Mouse (Mus musculus): ENCODE measurements around the gene Limd2.

Gene Limd2

GRCm38 (mm10) chr11:106125827-106126226 is 34.8 kb downstream of the Limd2 start:
- DNase-seq (ENCODE audit: low spot score in 2 of 2), result no peak

GRCm38 (mm10) chr11:106124784-106125183 is 35.9 kb downstream of the Limd2 start:
- DNase-seq (ENCODE audit: low spot score in 2 of 2), result no peak

GRCm38 (mm10) chr11:106122736-106123135 is 37.9 kb downstream of the Limd2 start:
- DNase-seq (ENCODE audit: low spot score in 2 of 2), result peak; percentile 8 to 10

- DNase-seq (ENCODE audit: low spot score in 2 of 2), result no peak
Observed at GRCm38 (mm10) chr11:106122221-106122620, 38.4 kb downstream of the Limd2 start.

- no peak for DNase-seq (ENCODE audit: low spot score in 2 of 2)
Observed at GRCm38 (mm10) chr11:106111688-106112087, 49.0 kb downstream of the Limd2 start.

Measured in spleen, postnatal 14 days (tissue).